Mouse (Mus musculus) bone marrow, adult 2 months (tissue): Measurements from ENCODE around the gene Zfand2b.

Experiments
- CTCF ChIP-seq: fragments of 200-500 bp; IDR thresholded peaks from 2 replicates; pipeline ENCODE4 v1.5.1; 2011; ENCODE audit warnings: low read length, control low read depth; ENCODE audit not compliant: control insufficient read depth, insufficient read depth
- POLR2A ChIP-seq: fragments of 200-500 bp; IDR thresholded peaks from 2 replicates; pipeline ENCODE4 v1.6.1; 2011; ENCODE audit warnings: low read depth, mild to moderate bottlenecking, control low read depth, low read length, borderline replicate concordance; ENCODE audit not compliant: control insufficient read depth

GRCm38 (mm10) chr1:75219531-75219930, 51.1 kb downstream of the Zfand2b start, which contains the start of gene Tuba4a:
- TF ChIP-seq CTCF: peak; percentile 30; the same call in 1 of the 2 replicates
- TF ChIP-seq POLR2A: no peak
